Mouse (Mus musculus) heart, embryonic 10.5 days (tissue): Measurements from ENCODE around the gene Klhl26. TPM values are rescaled to one million over a fixed set of nuclear protein-coding genes. Genes with fewer than 3 reads are reported as not detected.

Source experiments
- DNase-seq: peaks from one replicate; pipeline ENCODE4 v3.0.0-alpha.2; 2017; ENCODE audit warnings: low spot score
- H3K27ac ChIP-seq: fragments of 300-500 bp; sonication (generic); 2 replicates; pipeline ENCODE4 v1.5.1; 2016; ENCODE audit warnings: mild to moderate bottlenecking
- H3K27me3 ChIP-seq: fragments of 300-500 bp; sonication (generic); 2 replicates; pipeline ENCODE4 v1.6.1; 2016; ENCODE audit warnings: mild to moderate bottlenecking; ENCODE audit not compliant: poor library complexity, insufficient read depth, severe bottlenecking
- H3K36me3 ChIP-seq: fragments of 300-500 bp; sonication (generic); 2 replicates; pipeline ENCODE4 v1.6.1; 2016; ENCODE audit warnings: mild to moderate bottlenecking, moderate library complexity
- H3K4me1 ChIP-seq: fragments of 300-500 bp; sonication (generic); 2 replicates; pipeline ENCODE4 v1.6.1; 2016; ENCODE audit warnings: mild to moderate bottlenecking
- H3K4me3 ChIP-seq: fragments of 300-500 bp; sonication (generic); 2 replicates; pipeline ENCODE4 v1.5.1; 2016; ENCODE audit warnings: mild to moderate bottlenecking, moderate library complexity
- H3K9me3 ChIP-seq: fragments of 300-500 bp; sonication (generic); 2 replicates; pipeline ENCODE4 v1.6.1; 2016; ENCODE audit warnings: mild to moderate bottlenecking, moderate library complexity
- WGBS: fragments of 180-500 bp; shearing (Covaris S2); methylation state at CpG from one replicate; pipeline ENCODE4 v1.1.7; 2016; 5-methylcytosine and 5-hydroxymethylcytosine counted together
- polyA plus RNA-seq: library from polyadenylated mRNA; unstranded; fragments of >200 nt; fragmentation: Nextera tagmentation; extraction: Ambion mirVana; gene quantifications from 2 replicates; pipeline ENCODE4 v1.2.1, GENCODE M21; 2016

The Klhl26 gene
- polyA plus RNA-seq, 1 experiment from 2014 or later, result 15.6 TPM

- 79% methylated on average over 18 of the region's 18 CpGs for WGBS
- DNase-seq, result no peak
Observed at GRCm38 (mm10) chr8:70421349-70422104, 55.2 kb downstream of the Klhl26 start.

GRCm38 (mm10) chr8:70419879-70420643 is 56.7 kb downstream of the Klhl26 start:
- Histone ChIP-seq H3K36me3 (no peaks in the 10 kb centered on the region), H3K4me3 (no peak overlapping the region), H3K4me1 (peaks cover 68% of the 10 kb centered on the region), H3K9me3 (no peaks in the 10 kb centered on the region), H3K27me3 (no peaks in the 10 kb centered on the region), H3K27ac (peak overlapping the region; percentile 54)
- no peak for DNase-seq
- 68% methylated on average over 11 of the region's 11 CpGs for WGBS

More at GRCm38 (mm10) chr8:70421349-70422104, 55.2 kb downstream of the Klhl26 start:
- no peak overlapping the region for H3K4me3 ChIP-seq
- H3K27ac ChIP-seq, result peak overlapping the region; percentile 37
- H3K4me1 ChIP-seq, result peaks cover 64% of the 10 kb centered on the region
- H3K36me3 ChIP-seq, result no peaks in the 10 kb centered on the region
- H3K9me3 ChIP-seq, result no peaks in the 10 kb centered on the region
- no peaks in the 10 kb centered on the region for H3K27me3 ChIP-seq

DNA sequence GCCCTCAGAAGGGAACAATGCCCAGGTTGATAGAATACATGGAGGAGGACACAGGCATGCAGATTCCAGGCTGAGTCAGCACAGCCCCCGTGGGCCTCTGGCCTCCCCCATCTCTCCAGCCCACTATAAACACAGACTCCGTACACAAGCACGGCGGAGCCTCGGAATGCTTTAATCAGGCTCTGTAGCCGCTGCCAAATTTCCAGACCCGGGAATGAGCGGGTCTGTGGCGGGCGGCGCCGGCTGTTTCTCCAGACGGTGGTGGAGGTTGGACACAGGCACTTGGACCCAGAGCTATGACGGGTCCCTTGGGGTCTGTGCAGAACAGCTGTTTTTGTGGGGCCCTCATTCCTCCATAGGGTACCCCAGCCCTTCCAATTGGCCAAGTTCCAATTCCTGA is 57.8 kb downstream of the Klhl26 start:
- Histone ChIP-seq H3K4me1 (peaks cover 68% of the 10 kb centered on the region), H3K27me3 (no peaks in the 10 kb centered on the region), H3K36me3 (no peaks in the 10 kb centered on the region), H3K4me3 (no peak overlapping the region), H3K27ac (peak overlapping the region; percentile 4; the same call in 1 of the 2 replicates), H3K9me3 (no peaks in the 10 kb centered on the region)
- WGBS, result 63% methylated on average over 14 of the region's 14 CpGs
- no peak for DNase-seq

DNA sequence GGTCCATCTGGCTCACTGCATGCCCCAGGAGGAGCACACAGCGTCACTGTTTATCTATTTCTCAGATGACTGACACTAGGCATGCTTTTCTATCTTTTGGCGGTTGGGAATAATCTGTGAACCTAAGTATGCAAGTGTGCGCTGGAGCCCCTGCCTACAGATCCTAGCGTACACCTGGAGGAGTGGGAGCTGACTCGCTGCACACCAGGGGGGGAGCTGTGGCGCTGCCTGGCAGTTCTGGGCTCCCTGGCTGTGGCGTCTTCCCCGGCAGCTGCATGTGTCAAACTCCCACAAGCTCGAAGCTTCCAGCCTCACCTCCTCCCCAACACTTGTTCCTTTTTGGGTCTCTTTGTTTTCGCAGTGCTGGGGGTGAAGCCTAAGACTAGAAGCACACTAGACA is 58.9 kb downstream of the Klhl26 start:
- Histone ChIP-seq H3K27me3 (no peaks in the 10 kb centered on the region), H3K27ac (no peak overlapping the region), H3K4me3 (no peak overlapping the region), H3K9me3 (no peaks in the 10 kb centered on the region), H3K36me3 (peaks cover 3% of the 10 kb centered on the region; the same call in 1 of the 2 replicates), H3K4me1 (peaks cover 68% of the 10 kb centered on the region)
- DNase-seq, result no peak
- 37% methylated on average over 10 of the region's 10 CpGs for WGBS

- Histone ChIP-seq H3K9me3 (no peaks in the 10 kb centered on the region), H3K4me1 (peaks cover 61% of the 10 kb centered on the region), H3K36me3 (peaks cover 3% of the 10 kb centered on the region; the same call in 1 of the 2 replicates), H3K4me3 (no peak overlapping the region), H3K27me3 (no peaks in the 10 kb centered on the region), H3K27ac (0 out of 2 replicates have a peak overlapping the region, but pooled peaks have one; percentile 42)
- DNase-seq, result no peak
- 31% methylated on average over 6 of the region's 6 CpGs for whole genome bisulfite sequencing
Observed at GRCm38 (mm10) chr8:70416941-70417340, 59.8 kb downstream of the Klhl26 start.

DNA sequence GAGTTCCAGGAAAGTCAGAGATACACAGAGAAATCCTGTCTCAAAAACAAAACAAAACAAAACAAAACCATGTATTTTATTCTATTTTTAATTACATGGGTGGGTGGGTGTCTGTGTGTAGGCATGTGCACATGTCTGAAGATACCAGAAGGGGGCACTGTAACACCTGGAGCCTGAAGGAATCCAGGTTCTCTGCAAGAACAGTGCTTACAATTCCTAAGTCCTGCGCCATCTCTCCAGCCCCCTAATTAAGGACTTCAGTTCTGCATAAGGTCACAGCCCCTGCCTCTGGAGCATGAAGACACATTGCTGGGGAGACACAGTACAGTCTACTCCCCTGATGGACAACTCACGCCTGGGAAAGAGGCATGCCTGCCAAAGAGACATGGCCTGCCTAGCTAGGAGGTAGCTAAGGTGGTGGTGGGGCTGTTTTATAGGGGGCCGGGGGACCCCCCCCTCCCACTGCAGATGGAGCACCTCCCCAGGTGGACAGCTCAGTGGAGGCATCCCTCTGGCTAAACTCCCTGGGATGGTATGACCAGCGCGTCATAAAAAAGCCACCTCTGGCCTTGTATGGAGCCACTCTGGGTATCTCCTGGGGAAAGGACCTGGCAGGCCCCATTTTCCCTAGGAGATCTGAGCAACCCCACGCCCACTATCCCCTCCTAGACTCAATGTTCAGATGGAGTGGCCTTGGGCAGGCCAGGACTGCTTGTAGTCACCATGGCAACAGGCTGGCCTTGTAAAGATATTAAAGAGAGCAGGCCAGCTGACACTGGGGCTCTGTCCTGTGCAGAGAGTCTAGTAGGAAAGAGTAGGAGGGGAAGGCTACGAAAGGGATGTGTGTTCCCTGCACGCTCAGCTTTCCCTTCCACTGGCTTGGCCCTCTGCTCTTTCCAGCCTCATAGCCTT is 61.0 kb downstream of the Klhl26 start:
- peaks cover 51% of the 10 kb centered on the region for H3K4me1 ChIP-seq
- no peak overlapping the region for H3K4me3 ChIP-seq
- peaks cover 3% of the 10 kb centered on the region; the same call in 1 of the 2 replicates for H3K36me3 ChIP-seq
- 0 out of 2 replicates have a peak overlapping the region, but pooled peaks have one; percentile 3 for H3K27ac ChIP-seq
- no peak for DNase-seq
- no peaks in the 10 kb centered on the region for H3K27me3 ChIP-seq
- H3K9me3 ChIP-seq, result no peaks in the 10 kb centered on the region
- WGBS, result 74% methylated on average over 8 of the region's 8 CpGs

DNA sequence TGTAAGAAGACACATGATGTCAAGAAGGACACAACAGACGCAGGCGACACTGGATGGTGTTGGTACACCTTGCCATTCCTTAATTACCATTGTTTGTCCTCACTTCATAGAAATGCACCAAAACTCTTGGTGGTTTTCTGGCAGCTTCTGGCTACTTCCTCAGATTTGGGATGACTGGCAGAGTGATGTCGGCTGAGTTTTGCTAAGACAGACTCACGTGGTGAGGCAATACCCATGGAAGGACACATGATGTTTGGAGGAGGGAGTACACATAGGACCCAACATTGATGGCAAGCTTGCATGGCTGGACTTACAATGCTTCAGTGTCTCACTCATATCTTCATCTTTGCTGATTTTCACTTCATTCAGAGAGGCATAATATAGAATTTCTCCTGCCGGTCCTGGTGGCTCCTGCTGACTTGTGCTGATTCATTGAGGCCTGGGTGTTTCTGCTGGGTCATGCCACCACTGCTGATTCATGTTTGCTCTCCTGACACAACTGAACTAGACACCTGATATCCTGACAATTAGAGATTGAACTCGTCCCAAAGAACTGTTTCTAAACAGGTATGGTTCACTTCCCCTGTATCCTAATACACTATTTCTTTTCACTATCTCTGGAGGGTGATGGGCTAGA is 62.3 kb downstream of the Klhl26 start:
- no peaks in the 10 kb centered on the region for H3K9me3 ChIP-seq
- H3K27me3 ChIP-seq, result no peaks in the 10 kb centered on the region
- WGBS, result 83% methylated on average over 6 of the region's 6 CpGs
- no peak overlapping the region for H3K27ac ChIP-seq
- H3K4me3 ChIP-seq, result no peak overlapping the region
- DNase-seq, result no peak
- H3K4me1 ChIP-seq, result peaks cover 40% of the 10 kb centered on the region
- peaks cover 3% of the 10 kb centered on the region; the same call in 1 of the 2 replicates for H3K36me3 ChIP-seq

GRCm38 (mm10) chr8:70410281-70410680 is 66.5 kb downstream of the Klhl26 start:
- no peaks in the 10 kb centered on the region for H3K27me3 ChIP-seq

GRCm38 (mm10) chr8:70409455-70409871 is 67.3 kb downstream of the Klhl26 start:
- H3K27me3 ChIP-seq, result no peaks in the 10 kb centered on the region
- peak overlapping the region; percentile 47; the same call in 1 of the 2 replicates for H3K27ac ChIP-seq
- no peaks in the 10 kb centered on the region for H3K9me3 ChIP-seq
- peaks cover 48% of the 10 kb centered on the region for H3K4me1 ChIP-seq
- no peak for DNase-seq
- peaks cover 5% of the 10 kb centered on the region for H3K36me3 ChIP-seq
- H3K4me3 ChIP-seq, result no peak overlapping the region
- 67% methylated on average over 9 of the region's 9 CpGs for whole genome bisulfite sequencing

More at GRCm38 (mm10) chr8:70410281-70410680, 66.5 kb downstream of the Klhl26 start:
- Histone ChIP-seq H3K36me3 (peaks cover 3% of the 10 kb centered on the region; the same call in 1 of the 2 replicates), H3K4me3 (no peak overlapping the region), H3K4me1 (peaks cover 41% of the 10 kb centered on the region), H3K9me3 (no peaks in the 10 kb centered on the region), H3K27ac (no peak overlapping the region)
- DNase-seq, result no peak
- 89% methylated on average over 5 of the region's 5 CpGs for WGBS

DNA sequence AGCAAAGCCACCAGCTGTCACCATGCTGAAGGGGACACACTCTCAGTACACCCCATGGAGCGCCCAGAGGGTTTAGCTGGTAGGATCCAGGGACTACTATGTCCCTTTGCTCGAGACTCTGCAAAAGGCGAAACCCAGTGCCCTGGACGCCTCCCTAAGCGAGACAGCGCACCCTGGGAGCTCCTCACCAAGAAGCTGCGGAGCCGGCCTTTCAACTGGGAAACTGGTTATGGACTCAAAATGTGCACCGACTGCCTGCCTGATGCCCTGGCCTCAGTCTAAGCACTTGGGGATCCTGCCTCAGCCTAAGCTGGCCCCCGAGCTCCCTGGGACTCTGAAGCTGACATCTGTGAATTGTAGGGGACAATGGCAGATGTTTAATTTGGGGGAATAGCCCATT is 67.7 kb downstream of the Klhl26 start:
- Histone ChIP-seq H3K4me1 (peaks cover 52% of the 10 kb centered on the region), H3K36me3 (peaks cover 10% of the 10 kb centered on the region), H3K27me3 (no peaks in the 10 kb centered on the region), H3K4me3 (no peak overlapping the region), H3K9me3 (no peaks in the 10 kb centered on the region), H3K27ac (peak overlapping the region; percentile 47; the same call in 1 of the 2 replicates)
- WGBS, result 82% methylated on average over 10 of the region's 10 CpGs
- no peak for DNase-seq

- 51% methylated on average over 6 of the region's 6 CpGs for WGBS
- Histone ChIP-seq H3K4me3 (no peak overlapping the region), H3K27ac (peak overlapping the region; percentile 47; the same call in 1 of the 2 replicates), H3K9me3 (no peaks in the 10 kb centered on the region), H3K27me3 (no peaks in the 10 kb centered on the region), H3K4me1 (peaks cover 52% of the 10 kb centered on the region), H3K36me3 (peaks cover 11% of the 10 kb centered on the region)
- no peak for DNase-seq
Observed at GRCm38 (mm10) chr8:70408301-70408700, 68.5 kb downstream of the Klhl26 start.
